ENCODE assay signal across 1 mouse cellular context in genomic region chr9:15194806-15195205, GRCm38 (mm10). TPM values are rescaled to one million over a fixed set of nuclear protein-coding genes. Genes with fewer than 3 reads are reported as not detected.
"Had no signal": no experiment of that assay in that cellular context is flagged by ENCODE, and none has a peak within 500 bp of the region (broad histone marks: within the 10 kb centered on the region; RNA-seq: fewer than 3 reads in every experiment).

No protein-coding gene starts in this region.

RNA-seq across cellular contexts. Expression of gene Vstm5, which starts 44.0 kb away (rescaled TPM):
- total RNA-seq: megakaryocyte, adult 5-6 weeks had no signal
